Mouse (Mus musculus): ENCODE results near the gene Zfp26. TPM values are rescaled to one million over a fixed set of nuclear protein-coding genes. Genes with fewer than 3 reads are reported as not detected.

Gene Zfp26
- polyA plus RNA-seq (2012; rRNA removed): 8.6 and 9.6 TPM in 2 replicates

DNA sequence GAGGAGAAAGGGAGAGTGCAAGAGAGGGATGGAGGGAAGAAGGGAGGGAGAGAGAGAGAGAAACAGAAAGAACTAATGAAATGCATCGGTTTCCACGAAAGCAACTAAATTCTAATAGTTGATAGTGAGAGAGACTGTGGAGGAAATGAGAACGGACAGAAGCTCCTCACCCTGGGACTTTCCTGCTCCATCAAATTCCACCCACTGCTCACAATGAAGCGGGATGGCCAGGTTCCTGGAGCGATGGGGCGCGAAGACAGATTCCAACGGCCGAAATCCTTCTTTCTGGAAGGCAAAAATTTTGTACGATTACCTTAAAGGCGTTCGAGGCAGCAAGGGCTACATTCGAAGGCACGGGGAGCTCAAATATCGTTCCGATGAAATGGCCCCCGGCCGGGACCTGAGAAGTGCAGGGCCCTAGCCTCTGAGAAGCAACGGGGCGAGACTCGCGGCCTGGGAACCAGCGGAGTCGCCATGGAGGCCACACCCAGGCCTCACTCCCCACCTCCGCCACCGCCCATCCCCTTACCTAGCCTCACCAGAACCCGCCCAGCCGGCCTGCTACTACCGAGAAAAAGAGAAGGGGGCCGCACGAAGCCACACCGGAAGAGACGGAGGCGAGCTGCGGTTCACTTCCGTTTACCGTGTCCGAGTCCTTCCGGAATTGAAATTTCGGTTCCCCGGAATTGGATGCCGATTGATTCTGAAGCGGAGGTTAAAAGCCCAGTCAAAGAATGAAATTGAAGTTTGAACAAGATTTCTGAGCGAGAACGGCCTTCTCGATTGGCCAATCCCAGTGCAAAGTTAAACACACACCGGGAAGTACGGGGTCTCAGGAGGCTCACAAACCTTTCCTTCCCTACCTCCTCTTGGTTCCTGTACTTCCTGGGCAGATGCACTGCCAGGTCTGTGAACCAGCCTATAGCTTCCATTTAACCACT lies at the start of gene Zfp26:
Gene Zfp26, minus strand, starts transcription at position 786 of the 941 bp plus-strand sequence.
- 0 out of 2 replicates have a peak within 1 kb of the TSS, but pooled peaks have one; percentile 30 for H3K27ac ChIP-seq (ENCODE audit: insufficient read depth, low read length)
- H3K4me1 ChIP-seq (ENCODE audit: control insufficient read depth, insufficient read depth, low read length): peaks cover 1% of the 10 kb centered on the region; the same call in 1 of the 2 replicates
- peak within 1 kb of the TSS; percentile 64 for H3K4me3 ChIP-seq (ENCODE audit: insufficient read depth, low read length)
- TF ChIP-seq CTCF (IDR thresholded peaks at IDR 0.05; ENCODE audit: extremely low read depth, insufficient read depth, low read length): no peak
- no peak for TF ChIP-seq POLR2A (IDR thresholded peaks at IDR 0.05; ENCODE audit: extremely low read depth, insufficient read depth, low read length)

GRCm38 (mm10) chr9:20509676-20510075 lies 49.7 kb upstream of the Zfp26 start:
- no peak overlapping the region for H3K27ac ChIP-seq (ENCODE audit: insufficient read depth, low read length)
- no peak overlapping the region for H3K4me3 ChIP-seq (ENCODE audit: insufficient read depth, low read length)
- H3K4me1 ChIP-seq (ENCODE audit: control insufficient read depth, insufficient read depth, low read length): peaks cover 6% of the 10 kb centered on the region; the same call in 1 of the 2 replicates
- TF ChIP-seq POLR2A (IDR thresholded peaks at IDR 0.05; ENCODE audit: extremely low read depth, insufficient read depth, low read length): no peak
- no peak for TF ChIP-seq CTCF (IDR thresholded peaks at IDR 0.05; ENCODE audit: extremely low read depth, insufficient read depth, low read length)

DNA sequence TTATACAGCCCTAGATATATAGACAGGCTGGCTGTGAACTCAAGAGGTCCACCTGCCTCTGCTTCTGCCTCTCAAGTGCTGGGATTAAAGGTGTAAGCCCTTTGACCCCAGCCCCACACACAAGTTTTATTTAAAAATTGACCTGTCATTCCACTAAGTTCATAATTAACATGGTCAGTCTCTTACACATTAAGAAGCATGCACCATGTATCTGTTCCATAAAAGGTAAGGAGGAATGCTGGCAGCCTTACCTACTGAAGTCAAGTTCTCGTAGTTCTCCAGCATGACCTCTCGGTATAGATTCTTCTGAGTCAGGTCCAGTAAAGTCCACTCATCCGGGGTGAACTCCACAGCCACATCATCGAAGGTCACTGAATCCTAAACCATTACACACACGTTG lies 44.8 kb upstream of the Zfp26 start:
- Histone ChIP-seq H3K4me1 (ENCODE audit: control insufficient read depth, insufficient read depth, low read length) (no peaks in the 10 kb centered on the region), H3K4me3 (ENCODE audit: insufficient read depth, low read length) (no peak overlapping the region), H3K27ac (ENCODE audit: insufficient read depth, low read length) (no peak overlapping the region)
- TF ChIP-seq POLR2A (IDR thresholded peaks at IDR 0.05; ENCODE audit: extremely low read depth, insufficient read depth, low read length) (no peak), CTCF (IDR thresholded peaks at IDR 0.05; ENCODE audit: extremely low read depth, insufficient read depth, low read length) (no peak)

DNA sequence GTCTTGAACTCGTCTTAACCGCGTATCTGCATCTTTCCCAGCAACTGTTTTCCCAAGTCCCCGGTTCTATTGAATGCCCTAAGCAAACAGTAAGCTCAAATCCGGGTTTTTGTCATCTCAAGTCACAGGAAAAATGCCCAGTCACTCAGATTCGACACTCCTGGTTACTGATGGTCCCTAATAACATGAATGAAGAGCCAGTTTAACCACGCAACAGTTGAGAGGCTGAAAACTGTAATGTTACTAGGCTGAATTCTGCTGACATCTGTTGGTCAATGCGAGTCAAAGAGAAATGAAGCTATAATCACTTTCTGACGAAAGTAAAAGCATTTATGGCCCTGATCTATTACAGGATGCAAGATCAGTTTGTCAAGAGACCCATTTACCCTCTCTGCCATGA lies 33.3 kb upstream of the Zfp26 start:
- no peak for TF ChIP-seq POLR2A (IDR thresholded peaks at IDR 0.05; ENCODE audit: extremely low read depth, insufficient read depth, low read length)
- TF ChIP-seq CTCF (IDR thresholded peaks at IDR 0.05; ENCODE audit: extremely low read depth, insufficient read depth, low read length): no peak
- Histone ChIP-seq H3K4me1 (ENCODE audit: control insufficient read depth, insufficient read depth, low read length) (peaks cover 4% of the 10 kb centered on the region; the same call in 1 of the 2 replicates), H3K4me3 (ENCODE audit: insufficient read depth, low read length) (peak overlapping the region; percentile 65), H3K27ac (ENCODE audit: insufficient read depth, low read length) (peak overlapping the region; percentile 90)

DNA sequence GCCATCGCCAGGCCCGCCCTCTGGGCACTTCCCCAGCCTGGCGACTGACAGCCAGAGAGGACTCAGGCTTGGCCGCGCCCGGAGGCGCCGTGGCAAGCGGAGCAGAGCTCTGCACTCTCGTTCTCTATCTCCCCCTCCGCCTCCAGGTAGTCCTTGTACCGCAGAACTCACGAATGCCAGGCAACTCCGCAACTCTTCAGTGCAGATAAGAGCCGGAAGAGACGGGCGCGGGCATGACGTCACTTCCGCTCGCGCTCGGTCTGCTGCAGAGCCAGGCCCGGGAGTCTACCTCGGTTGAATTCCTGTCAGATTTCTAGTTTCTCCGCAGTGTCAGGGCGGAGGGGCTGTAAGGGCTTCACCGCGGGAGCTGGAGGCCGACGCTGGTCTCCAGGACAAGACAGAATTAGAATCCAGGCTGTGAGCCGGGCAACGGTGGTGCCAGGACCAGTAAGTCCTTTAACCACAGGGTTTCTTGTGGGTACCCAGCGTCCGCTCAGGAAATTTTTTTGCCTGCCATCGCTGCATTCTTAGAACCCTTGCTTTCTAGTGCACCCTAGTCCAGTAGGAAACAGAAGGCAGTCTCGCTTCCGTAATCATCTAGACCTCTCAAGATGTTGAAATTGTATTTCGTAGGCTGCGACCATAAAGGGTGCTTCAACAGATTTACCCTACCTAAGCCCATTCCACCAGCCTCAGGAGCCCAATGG lies 32.7 kb upstream of the Zfp26 start, which contains the start of gene Zfp426:
Gene Zfp426, minus strand, starts transcription at position 220 of the 707 bp plus-strand sequence.
- peak within 1 kb of the TSS; percentile 90 for H3K27ac ChIP-seq (ENCODE audit: insufficient read depth, low read length)
- H3K4me3 ChIP-seq (ENCODE audit: insufficient read depth, low read length): peak within 1 kb of the TSS; percentile 65
- peaks cover 4% of the 10 kb centered on the region; the same call in 1 of the 2 replicates for H3K4me1 ChIP-seq (ENCODE audit: control insufficient read depth, insufficient read depth, low read length)
- peak; percentile 96 for TF ChIP-seq POLR2A (IDR thresholded peaks at IDR 0.05; ENCODE audit: extremely low read depth, insufficient read depth, low read length)
- no peak for TF ChIP-seq CTCF (IDR thresholded peaks at IDR 0.05; ENCODE audit: extremely low read depth, insufficient read depth, low read length)

- Histone ChIP-seq H3K27ac (ENCODE audit: insufficient read depth, low read length) (peak overlapping the region; percentile 90), H3K4me3 (ENCODE audit: insufficient read depth, low read length) (peak overlapping the region; percentile 65), H3K4me1 (ENCODE audit: control insufficient read depth, insufficient read depth, low read length) (peaks cover 4% of the 10 kb centered on the region; the same call in 1 of the 2 replicates)
- TF ChIP-seq CTCF (IDR thresholded peaks at IDR 0.05; ENCODE audit: extremely low read depth, insufficient read depth, low read length) (no peak), POLR2A (IDR thresholded peaks at IDR 0.05; ENCODE audit: extremely low read depth, insufficient read depth, low read length) (no peak)
Observed at GRCm38 (mm10) chr9:20491858-20492526, 32.0 kb upstream of the Zfp26 start.

DNA sequence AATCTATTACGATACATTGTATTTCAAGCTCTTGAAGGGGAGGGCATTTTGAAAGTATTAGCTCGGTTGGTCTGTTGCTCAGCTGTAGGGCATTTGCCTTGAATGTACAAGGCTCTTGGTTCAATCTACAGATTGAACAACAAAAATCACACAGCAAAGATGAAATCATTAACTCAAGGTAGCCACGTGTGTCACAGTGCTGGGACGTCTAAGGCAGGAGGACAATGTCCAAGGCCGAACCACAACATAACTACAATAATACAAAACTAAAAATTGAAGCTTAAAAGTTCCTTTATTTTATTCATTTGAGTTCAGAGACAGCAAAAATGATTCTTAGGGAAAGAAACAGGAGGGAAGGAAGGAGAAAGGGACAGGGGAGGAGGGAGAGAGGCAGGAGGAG lies 29.6 kb upstream of the Zfp26 start:
- TF ChIP-seq POLR2A (IDR thresholded peaks at IDR 0.05; ENCODE audit: extremely low read depth, insufficient read depth, low read length): no peak
- TF ChIP-seq CTCF (IDR thresholded peaks at IDR 0.05; ENCODE audit: extremely low read depth, insufficient read depth, low read length): no peak
- H3K4me1 ChIP-seq (ENCODE audit: control insufficient read depth, insufficient read depth, low read length): peaks cover 4% of the 10 kb centered on the region; the same call in 1 of the 2 replicates
- no peak overlapping the region for H3K27ac ChIP-seq (ENCODE audit: insufficient read depth, low read length)
- no peak overlapping the region for H3K4me3 ChIP-seq (ENCODE audit: insufficient read depth, low read length)

DNA sequence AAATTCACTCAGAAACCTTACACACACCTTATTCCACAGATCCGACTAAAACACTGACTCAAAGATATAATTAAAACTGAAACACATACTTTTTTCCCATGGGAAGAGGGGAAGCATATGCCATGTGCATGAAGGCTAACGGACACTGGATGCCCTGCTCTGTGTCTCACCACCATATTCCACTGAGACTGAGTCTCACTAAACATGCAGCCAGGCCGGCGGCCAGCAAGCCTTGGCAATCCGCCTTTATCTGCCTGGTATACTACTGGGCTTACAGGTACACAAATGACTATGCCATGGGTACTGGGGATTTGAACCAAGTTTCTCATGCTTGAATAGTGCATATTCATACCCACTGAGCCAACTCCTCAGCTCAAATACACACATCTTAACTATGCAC lies 19.4 kb upstream of the Zfp26 start:
- no peaks in the 10 kb centered on the region for H3K4me1 ChIP-seq (ENCODE audit: control insufficient read depth, insufficient read depth, low read length)
- TF ChIP-seq POLR2A (IDR thresholded peaks at IDR 0.05; ENCODE audit: extremely low read depth, insufficient read depth, low read length): no peak
- H3K4me3 ChIP-seq (ENCODE audit: insufficient read depth, low read length): no peak overlapping the region
- no peak overlapping the region for H3K27ac ChIP-seq (ENCODE audit: insufficient read depth, low read length)

DNA sequence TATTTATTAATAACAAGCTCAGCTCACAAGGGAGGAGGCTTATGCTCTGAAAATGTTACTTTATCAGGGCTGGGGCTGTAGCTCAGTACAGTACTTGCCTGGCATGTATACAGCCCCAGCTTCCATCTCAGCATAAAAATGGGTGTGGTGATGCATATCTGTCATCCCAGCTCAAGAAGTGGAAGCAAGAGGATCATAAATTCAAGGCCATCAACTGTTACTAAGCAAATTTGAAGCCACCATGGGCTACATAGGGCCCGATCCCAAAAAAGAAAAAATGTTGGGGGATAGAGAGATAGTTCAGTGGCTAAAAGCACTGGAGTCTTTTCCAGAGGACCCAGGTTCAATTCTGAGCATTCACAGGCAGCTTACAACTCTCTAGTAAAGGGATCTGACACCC lies 16.7 kb upstream of the Zfp26 start:
- no peak overlapping the region for H3K27ac ChIP-seq (ENCODE audit: insufficient read depth, low read length)
- H3K4me1 ChIP-seq (ENCODE audit: control insufficient read depth, insufficient read depth, low read length): no peaks in the 10 kb centered on the region
- TF ChIP-seq POLR2A (IDR thresholded peaks at IDR 0.05; ENCODE audit: extremely low read depth, insufficient read depth, low read length) (no peak), CTCF (IDR thresholded peaks at IDR 0.05; ENCODE audit: extremely low read depth, insufficient read depth, low read length) (no peak)
- H3K4me3 ChIP-seq (ENCODE audit: insufficient read depth, low read length): no peak overlapping the region
